Mouse (Mus musculus) small intestine, adult 2 months (tissue): ENCODE results near the gene Stx8.

Source experiments
- CTCF ChIP-seq: fragments of 200-500 bp; IDR thresholded peaks from 2 replicates; pipeline ENCODE4 v1.5.1; 2012; ENCODE audit warnings: low read depth, mild to moderate bottlenecking, control low read depth, inconsistent platforms, low read length, moderate library complexity, mixed read lengths; ENCODE audit not compliant: insufficient replicate concordance, insufficient read length; ENCODE audit errors: extremely low read depth
- POLR2A ChIP-seq: fragments of 200-500 bp; IDR thresholded peaks from 2 replicates; pipeline ENCODE4 v1.6.1; 2012; ENCODE audit warnings: low read depth, mild to moderate bottlenecking, control low read depth, inconsistent platforms, low read length, moderate library complexity

- no peak for TF ChIP-seq CTCF
- TF ChIP-seq POLR2A = no peak
Observed at GRCm38 (mm10) chr11:68172648-68173045, 206.7 kb downstream of the Stx8 start.
